Mouse (Mus musculus): ENCODE measurements around the gene Rbms1.

Rbms1 gene

GRCm38 (mm10) chr2:60809441-60809921 lies 153.5 kb downstream of the Rbms1 start:
- no peak for DNase-seq (ENCODE audit: low spot score in 2 of 2)

DNA sequence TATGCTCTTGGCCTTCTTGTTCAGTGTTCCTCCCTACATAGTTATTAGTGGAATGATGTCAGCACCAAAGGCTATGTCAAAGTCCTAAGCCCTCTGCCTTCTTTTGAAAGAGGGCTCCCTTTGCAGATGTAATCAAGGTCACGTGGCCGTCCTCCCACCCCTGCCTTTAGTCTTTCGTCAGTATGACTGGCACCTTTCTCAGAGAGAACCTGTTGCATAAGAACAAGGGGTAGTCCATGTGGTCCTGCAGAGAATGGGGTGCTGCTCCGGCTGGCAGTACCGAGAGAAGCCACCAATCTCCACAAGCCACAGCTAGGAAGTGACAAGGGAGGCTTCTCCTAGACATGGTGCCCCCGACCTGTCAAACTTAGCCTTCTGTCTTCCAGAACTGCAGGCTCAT lies 154.2 kb downstream of the Rbms1 start:
- no peak for DNase-seq (ENCODE audit: low spot score in 2 of 2)

DNA sequence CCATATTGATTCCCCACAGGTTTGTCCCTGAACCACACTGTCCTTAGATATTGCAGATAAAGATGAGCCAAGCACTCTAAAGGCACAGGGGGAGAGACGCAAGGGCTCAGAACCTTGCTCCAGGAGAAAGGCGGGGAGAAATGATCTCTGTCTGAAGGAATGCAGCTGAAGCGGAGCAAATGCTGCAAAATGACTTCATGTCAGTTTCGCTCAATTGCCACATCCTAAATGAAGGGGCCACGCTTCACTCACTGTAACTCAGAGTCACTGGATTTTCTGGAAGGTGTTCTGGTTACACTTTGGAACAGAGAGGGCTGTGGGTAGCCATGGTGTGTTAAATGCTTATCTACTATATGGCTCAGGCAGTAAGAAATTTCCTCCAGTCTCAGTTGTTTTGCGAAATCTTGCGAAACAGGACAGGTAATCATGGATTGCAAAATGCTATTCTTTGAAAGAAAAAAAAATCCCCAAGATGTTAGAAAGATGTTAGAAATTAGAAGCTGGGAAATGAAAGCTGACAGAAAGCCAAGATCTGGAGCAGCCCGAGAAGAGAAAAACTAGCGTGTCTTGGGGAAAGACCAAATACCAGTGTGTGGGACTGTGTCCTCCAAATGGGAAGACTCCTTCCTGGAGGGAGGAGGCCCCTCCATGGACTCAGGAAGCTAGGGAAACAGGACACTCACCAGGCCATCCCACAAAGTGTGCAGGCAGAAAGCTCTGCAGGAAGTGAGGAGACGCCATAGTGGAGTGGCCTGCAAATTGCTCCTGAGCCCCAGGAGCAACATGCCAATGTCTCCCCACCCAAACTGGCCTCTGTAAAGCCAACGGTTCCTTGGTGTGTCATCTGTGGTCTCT lies 155.4 kb downstream of the Rbms1 start:
- no peak for DNase-seq (ENCODE audit: low spot score in 2 of 2)

DNA sequence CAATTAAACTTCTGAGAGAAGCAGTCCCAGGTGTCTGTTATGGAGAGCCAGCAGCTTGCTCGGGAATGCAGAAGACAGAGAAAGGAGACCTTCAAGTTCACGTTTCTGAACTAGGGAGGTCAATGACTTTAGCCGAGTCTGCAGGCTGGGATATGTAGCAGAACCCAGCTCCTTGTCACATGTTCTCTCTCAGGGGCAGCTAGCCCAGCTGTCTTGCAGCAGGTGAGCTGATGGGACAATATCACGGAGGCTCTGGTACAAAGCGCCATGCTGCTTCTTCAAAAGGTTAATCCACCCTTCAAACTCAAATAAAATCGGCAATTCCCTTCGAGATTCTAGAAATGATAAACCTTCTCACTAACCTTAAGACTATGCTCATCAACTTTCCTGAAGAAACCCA lies 158.2 kb downstream of the Rbms1 start:
- DNase-seq (ENCODE audit: low spot score in 2 of 2): no peak

GRCm38 (mm10) chr2:60803377-60803776 lies 159.6 kb downstream of the Rbms1 start:
- no peak for DNase-seq (ENCODE audit: low spot score in 2 of 2)

DNA sequence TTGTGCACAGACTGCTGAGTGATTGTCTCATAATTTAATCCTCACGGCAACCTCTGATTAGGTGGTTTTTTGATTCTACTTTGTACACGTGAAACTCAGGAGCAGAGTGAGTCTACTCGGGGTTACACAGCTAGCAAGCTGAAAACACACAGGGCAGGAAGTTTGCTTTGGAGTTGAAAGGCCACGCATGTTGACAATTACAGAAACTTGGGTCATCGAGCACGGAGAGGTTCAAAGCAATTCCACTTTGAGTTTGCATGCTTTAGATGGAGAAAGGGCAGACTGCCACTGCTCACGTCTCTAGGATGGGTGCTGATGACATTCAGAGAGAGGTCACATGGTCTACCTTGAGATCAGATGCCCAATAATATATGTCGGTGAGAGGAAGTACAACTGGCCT lies 160.2 kb downstream of the Rbms1 start:
- no peak for DNase-seq (ENCODE audit: low spot score in 2 of 2)

DNA sequence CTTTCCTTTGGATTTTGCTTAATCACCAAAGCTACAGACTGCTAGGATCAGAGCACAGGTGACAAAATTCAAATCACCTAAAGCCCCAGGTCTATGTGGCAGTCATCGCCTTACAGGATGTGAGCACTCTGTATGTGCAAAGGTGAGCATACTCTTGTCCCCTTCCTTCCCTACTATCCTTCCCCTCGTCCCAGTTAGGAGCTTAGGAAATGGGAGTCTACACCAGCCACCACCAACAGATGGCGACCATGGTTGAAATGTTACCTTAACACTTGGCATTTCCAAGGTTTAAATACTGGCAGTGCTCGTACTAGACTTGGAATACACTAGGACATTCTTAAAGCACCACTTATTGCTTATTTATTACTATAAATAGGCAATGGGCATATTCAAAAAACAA lies 160.8 kb downstream of the Rbms1 start:
- peak in 1 of 2 experiments; percentile 42 for DNase-seq (ENCODE audit: low spot score in 2 of 2)

- DNase-seq (ENCODE audit: low spot score in 2 of 2): no peak
These were observed 161.3 kb downstream of the Rbms1 start for GRCm38 (mm10) chr2:60801571-60802155.

GRCm38 (mm10) chr2:60800921-60801558 lies 162.0 kb downstream of the Rbms1 start:
- no peak for DNase-seq (ENCODE audit: low spot score in 2 of 2)

DNA sequence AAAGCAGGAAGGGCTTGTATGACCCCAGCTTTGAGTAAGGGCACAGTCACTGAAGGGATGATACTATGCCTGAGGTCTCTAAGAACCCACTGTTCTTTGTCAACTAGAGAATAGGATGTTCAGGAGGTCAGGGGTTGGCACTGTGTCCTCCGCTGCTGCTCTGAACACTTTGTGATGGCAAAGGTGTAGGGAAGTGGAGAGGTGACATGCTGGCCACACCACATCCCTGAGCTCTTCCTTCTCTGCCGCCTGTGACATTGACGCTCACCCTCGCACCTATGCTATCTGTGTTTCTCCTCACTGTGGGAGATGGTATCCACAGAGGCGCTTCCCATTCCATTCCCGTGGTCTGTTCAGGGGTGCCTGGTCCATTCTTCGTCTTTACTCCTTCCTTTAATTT lies 163.2 kb downstream of the Rbms1 start:
- no peak for DNase-seq (ENCODE audit: low spot score in 2 of 2)

GRCm38 (mm10) chr2:60798767-60799529 lies 164.0 kb downstream of the Rbms1 start:
- no peak for DNase-seq (ENCODE audit: low spot score in 2 of 2)

DNA sequence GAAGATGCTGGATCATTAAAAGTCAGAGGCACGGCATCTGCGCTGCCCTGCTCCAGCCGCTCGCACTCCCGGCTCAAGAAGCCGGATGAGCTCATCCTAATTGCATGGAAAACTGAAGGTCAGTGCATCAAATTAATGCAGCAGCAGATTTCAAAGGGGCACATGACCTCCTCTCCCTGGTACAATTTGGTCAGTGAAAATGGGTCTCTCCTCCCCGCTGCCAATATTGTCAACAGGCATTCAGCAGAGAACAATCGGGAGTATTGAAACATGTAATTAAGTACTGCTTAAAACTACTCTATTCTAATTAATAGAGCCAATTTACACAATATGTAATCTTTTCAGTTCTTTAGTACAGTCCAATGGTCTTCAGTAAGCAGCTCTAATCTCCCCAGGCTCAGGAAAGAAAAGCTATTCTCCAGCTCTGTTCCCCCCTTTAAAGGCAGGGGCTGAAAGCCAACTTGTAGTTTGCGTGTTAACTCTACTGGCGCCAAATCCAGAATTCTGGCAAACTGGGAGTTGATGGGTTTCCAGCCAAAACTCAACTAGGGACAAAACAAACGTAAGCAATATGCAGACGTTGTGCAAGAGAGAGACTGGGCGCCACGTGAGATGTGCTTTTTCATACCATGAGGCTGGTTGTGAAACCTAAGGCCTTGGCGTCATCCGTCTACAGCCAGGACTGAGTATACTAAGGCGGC lies 165.9 kb downstream of the Rbms1 start:
- DNase-seq (ENCODE audit: low spot score in 2 of 2): no peak

DNA sequence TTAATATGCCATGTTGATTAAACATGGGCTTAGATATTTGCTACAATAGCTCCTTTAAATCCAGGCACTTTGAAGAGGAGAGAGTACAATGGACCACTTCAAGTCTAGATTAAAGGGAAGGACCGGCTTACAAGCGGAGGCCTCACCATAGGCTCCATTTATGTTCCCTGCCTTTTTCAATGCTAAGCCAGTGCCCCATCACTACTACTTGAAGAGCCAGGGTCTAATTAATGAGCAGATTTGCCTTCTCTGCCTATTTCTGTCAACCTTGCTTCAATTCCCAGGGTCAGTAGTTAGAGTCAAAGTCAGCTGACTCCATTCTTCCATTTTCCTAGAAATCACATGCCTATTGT lies 166.4 kb downstream of the Rbms1 start:
- DNase-seq (ENCODE audit: low spot score in 2 of 2): no peak

- DNase-seq (ENCODE audit: low spot score in 2 of 2): no peak
These were observed 167.1 kb downstream of the Rbms1 start for GRCm38 (mm10) chr2:60795861-60796260.

- DNase-seq (ENCODE audit: low spot score in 2 of 2): no peak
These were observed 170.5 kb downstream of the Rbms1 start for GRCm38 (mm10) chr2:60792506-60792905.

- no peak for DNase-seq (ENCODE audit: low spot score in 2 of 2)
These were observed 173.9 kb downstream of the Rbms1 start for GRCm38 (mm10) chr2:60789126-60789525.

GRCm38 (mm10) chr2:60788173-60788908 lies 174.7 kb downstream of the Rbms1 start:
- no peak for DNase-seq (ENCODE audit: low spot score in 2 of 2)

DNA sequence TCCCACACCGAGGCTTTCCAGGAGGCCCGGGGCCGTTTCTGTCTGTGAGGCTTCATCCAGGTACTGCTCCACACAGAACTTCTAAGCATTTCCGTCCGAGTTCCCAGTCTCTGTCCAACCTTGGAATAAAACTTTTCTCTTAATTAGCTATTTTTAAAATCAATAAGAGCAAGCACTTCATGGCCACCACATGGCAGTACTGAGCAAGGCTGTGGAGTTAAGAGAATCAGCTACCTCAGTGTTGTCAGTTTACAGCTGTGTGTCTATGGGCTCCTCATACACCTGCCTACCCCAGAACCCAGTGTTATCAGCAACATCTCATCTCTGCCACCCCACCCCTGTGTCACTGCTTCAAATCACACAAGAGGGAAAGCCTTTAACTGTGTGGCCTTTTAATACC lies 175.9 kb downstream of the Rbms1 start:
- DNase-seq (ENCODE audit: low spot score in 2 of 2): no peak

- peak in 1 of 2 experiments; percentile 16 for DNase-seq (ENCODE audit: low spot score in 2 of 2)
These were observed 176.7 kb downstream of the Rbms1 start for GRCm38 (mm10) chr2:60786289-60786688.

GRCm38 (mm10) chr2:60774501-60774900 lies 188.5 kb downstream of the Rbms1 start:
- no peak for DNase-seq (ENCODE audit: low spot score in 2 of 2)

DNA sequence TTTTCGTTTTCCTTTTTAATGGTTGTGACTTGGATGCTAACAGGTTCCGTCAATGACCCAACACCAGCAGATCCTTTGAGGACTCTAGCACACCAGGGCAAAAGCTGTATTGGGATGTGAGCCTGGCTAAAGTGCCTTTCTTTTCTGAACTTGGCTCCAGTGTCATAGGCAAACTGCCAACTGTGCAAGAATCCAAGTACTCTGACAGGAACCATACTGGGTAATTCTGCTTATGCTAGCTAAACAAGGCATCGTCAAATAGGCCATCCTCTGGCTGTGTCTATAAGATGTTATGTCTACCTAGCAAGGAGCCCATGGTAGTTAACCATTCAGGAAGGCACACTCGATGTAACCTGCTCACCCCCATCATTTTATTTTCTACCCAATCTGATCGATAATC lies 189.4 kb downstream of the Rbms1 start:
- DNase-seq (ENCODE audit: low spot score in 2 of 2): no peak

Measured in left cerebral cortex, adult 9 months (tissue).